Mouse (Mus musculus): ENCODE results near the gene Ralgapb. TPM values are rescaled to one million over a fixed set of nuclear protein-coding genes. Genes with fewer than 3 reads are reported as not detected.

Gene Ralgapb
- polyA plus RNA-seq, 1 experiment, result 10.8 TPM

- Histone ChIP-seq H3K4me2 (ENCODE audit: low read depth) (no peak overlapping the region), H3K79me2 (ENCODE audit: control insufficient read depth, insufficient read depth) (no peaks in the 10 kb centered on the region), H3ac (ENCODE audit: control insufficient read depth, insufficient read length) (no peak overlapping the region), H3K36me3 (ENCODE audit: control insufficient read depth, insufficient read depth) (no peaks in the 10 kb centered on the region), H3K4me3 (no peak overlapping the region), H3K27me3 (ENCODE audit: control insufficient read depth, insufficient read depth, insufficient read length) (peaks cover 45% of the 10 kb centered on the region)
- TF ChIP-seq MYOG (IDR thresholded peaks at IDR 0.05; ENCODE audit: control insufficient read depth in 1 of 3, insufficient read depth in 1 of 3, insufficient read length in 2 of 3, low read depth in 2 of 3) (no peak), TCF3 (IDR thresholded peaks at IDR 0.05; ENCODE audit: insufficient read length, low read depth) (no peak), TCF12 (IDR thresholded peaks at IDR 0.05; ENCODE audit: insufficient read depth, poor library complexity, severe bottlenecking) (no peak), MAX (IDR thresholded peaks at IDR 0.05; ENCODE audit: low read depth) (no peak), SRF (IDR thresholded peaks at IDR 0.05; ENCODE audit: control insufficient read depth, insufficient read length, low read depth) (no peak), E2F4 (IDR thresholded peaks at IDR 0.05; ENCODE audit: insufficient read depth) (no peak), REST (IDR thresholded peaks at IDR 0.05; ENCODE audit: insufficient read depth, insufficient read length) (no peak), POLR2AphosphoS2 (IDR thresholded peaks at IDR 0.05; ENCODE audit: insufficient read length, low read depth) (no peak), CEBPB (IDR thresholded peaks at IDR 0.05; ENCODE audit: insufficient read depth, poor library complexity, severe bottlenecking) (no peak), MYOD1 (IDR thresholded peaks at IDR 0.05; ENCODE audit: control insufficient read depth in 1 of 3, insufficient read length in 2 of 3, low read depth in 2 of 3) (no peak)
Measured at GRCm38 (mm10) chr2:158376798-158377197, 32.9 kb upstream of the Ralgapb start.

GRCm38 (mm10) chr2:158377811-158378210 is 31.8 kb upstream of the Ralgapb start:
- no peak overlapping the region for H3K4me2 ChIP-seq (ENCODE audit: low read depth)
- H3K36me3 ChIP-seq (ENCODE audit: control insufficient read depth, insufficient read depth), result no peaks in the 10 kb centered on the region
- TF ChIP-seq POLR2A (IDR thresholded peaks at IDR 0.05; ENCODE audit: insufficient read length, low read depth) (no peak), MYOG (IDR thresholded peaks at IDR 0.05; ENCODE audit: control insufficient read depth in 1 of 3, insufficient read depth in 1 of 3, insufficient read length in 2 of 3, low read depth in 2 of 3) (no peak)
- no peak overlapping the region for H3K4me3 ChIP-seq
- H3ac ChIP-seq (ENCODE audit: control insufficient read depth, insufficient read length), result no peak overlapping the region
- no peaks in the 10 kb centered on the region for H3K79me2 ChIP-seq (ENCODE audit: control insufficient read depth, insufficient read depth)
- H3K27me3 ChIP-seq (ENCODE audit: control insufficient read depth, insufficient read depth, insufficient read length), result peaks cover 45% of the 10 kb centered on the region

GRCm38 (mm10) chr2:158379354-158380078 is 30.1 kb upstream of the Ralgapb start:
- TF ChIP-seq MYOG (IDR thresholded peaks at IDR 0.05; ENCODE audit: control insufficient read depth in 1 of 3, insufficient read depth in 1 of 3, insufficient read length in 2 of 3, low read depth in 2 of 3), result no peak
- TF ChIP-seq TCF12 (IDR thresholded peaks at IDR 0.05; ENCODE audit: insufficient read depth, poor library complexity, severe bottlenecking), result no peak
- TF ChIP-seq MYOD1 (IDR thresholded peaks at IDR 0.05; ENCODE audit: control insufficient read depth in 1 of 3, insufficient read length in 2 of 3, low read depth in 2 of 3), result no peak
- no peak for TF ChIP-seq E2F4 (IDR thresholded peaks at IDR 0.05; ENCODE audit: insufficient read depth)
- no peak for TF ChIP-seq MAX (IDR thresholded peaks at IDR 0.05; ENCODE audit: low read depth)
- no peak for TF ChIP-seq USF1 (IDR thresholded peaks at IDR 0.05; ENCODE audit: low read depth)
- no peak for TF ChIP-seq SRF (IDR thresholded peaks at IDR 0.05; ENCODE audit: control insufficient read depth, insufficient read length, low read depth)
- no peak for TF ChIP-seq REST (IDR thresholded peaks at IDR 0.05; ENCODE audit: insufficient read depth, insufficient read length)
- TF ChIP-seq CEBPB (IDR thresholded peaks at IDR 0.05; ENCODE audit: insufficient read depth, poor library complexity, severe bottlenecking), result no peak
- no peak for TF ChIP-seq POLR2AphosphoS2 (IDR thresholded peaks at IDR 0.05; ENCODE audit: insufficient read length, low read depth)
- TF ChIP-seq POLR2A (IDR thresholded peaks at IDR 0.05; ENCODE audit: insufficient read length, low read depth), result no peak
- H3ac ChIP-seq (ENCODE audit: control insufficient read depth, insufficient read length), result no peak overlapping the region
- no peak overlapping the region for H3K4me2 ChIP-seq (ENCODE audit: low read depth)
- peaks cover 34% of the 10 kb centered on the region for H3K27me3 ChIP-seq (ENCODE audit: control insufficient read depth, insufficient read depth, insufficient read length)
- H3K4me3 ChIP-seq, result no peak overlapping the region
- H3K36me3 ChIP-seq (ENCODE audit: control insufficient read depth, insufficient read depth), result no peaks in the 10 kb centered on the region
- no peaks in the 10 kb centered on the region for H3K79me2 ChIP-seq (ENCODE audit: control insufficient read depth, insufficient read depth)

GRCm38 (mm10) chr2:158386072-158386471 is 23.6 kb upstream of the Ralgapb start:
- Histone ChIP-seq H3K79me2 (ENCODE audit: control insufficient read depth, insufficient read depth) (no peaks in the 10 kb centered on the region), H3K4me3 (no peak overlapping the region), H3K4me2 (ENCODE audit: low read depth) (no peak overlapping the region), H3K36me3 (ENCODE audit: control insufficient read depth, insufficient read depth) (no peaks in the 10 kb centered on the region), H3K27me3 (ENCODE audit: control insufficient read depth, insufficient read depth, insufficient read length) (no peaks in the 10 kb centered on the region), H3ac (ENCODE audit: control insufficient read depth, insufficient read length) (no peak overlapping the region)
- no peak for TF ChIP-seq SRF (IDR thresholded peaks at IDR 0.05; ENCODE audit: control insufficient read depth, insufficient read length, low read depth)
- TF ChIP-seq CEBPB (IDR thresholded peaks at IDR 0.05; ENCODE audit: insufficient read depth, poor library complexity, severe bottlenecking), result no peak
- TF ChIP-seq MYOG (IDR thresholded peaks at IDR 0.05; ENCODE audit: control insufficient read depth in 1 of 3, insufficient read depth in 1 of 3, insufficient read length in 2 of 3, low read depth in 2 of 3), result no peak
- no peak for TF ChIP-seq MYOD1 (IDR thresholded peaks at IDR 0.05; ENCODE audit: control insufficient read depth in 1 of 3, insufficient read length in 2 of 3, low read depth in 2 of 3)
- no peak for TF ChIP-seq MAX (IDR thresholded peaks at IDR 0.05; ENCODE audit: low read depth)
- no peak for TF ChIP-seq TCF12 (IDR thresholded peaks at IDR 0.05; ENCODE audit: insufficient read depth, poor library complexity, severe bottlenecking)
- TF ChIP-seq E2F4 (IDR thresholded peaks at IDR 0.05; ENCODE audit: insufficient read depth), result no peak
- TF ChIP-seq TCF3 (IDR thresholded peaks at IDR 0.05; ENCODE audit: insufficient read length, low read depth), result no peak
- no peak for TF ChIP-seq POLR2A (IDR thresholded peaks at IDR 0.05; ENCODE audit: insufficient read length, low read depth)
- no peak for TF ChIP-seq REST (IDR thresholded peaks at IDR 0.05; ENCODE audit: insufficient read depth, insufficient read length)
- TF ChIP-seq USF1 (IDR thresholded peaks at IDR 0.05; ENCODE audit: low read depth), result no peak
- no peak for TF ChIP-seq POLR2AphosphoS2 (IDR thresholded peaks at IDR 0.05; ENCODE audit: insufficient read length, low read depth)

GRCm38 (mm10) chr2:158389421-158389820 is 20.2 kb upstream of the Ralgapb start:
- Histone ChIP-seq H3K79me2 (ENCODE audit: control insufficient read depth, insufficient read depth) (no peaks in the 10 kb centered on the region), H3K4me3 (no peak overlapping the region), H3K4me2 (ENCODE audit: low read depth) (no peak overlapping the region), H3K36me3 (ENCODE audit: control insufficient read depth, insufficient read depth) (no peaks in the 10 kb centered on the region), H3K27me3 (ENCODE audit: control insufficient read depth, insufficient read depth, insufficient read length) (no peaks in the 10 kb centered on the region), H3ac (ENCODE audit: control insufficient read depth, insufficient read length) (no peak overlapping the region)
- TF ChIP-seq POLR2AphosphoS2 (IDR thresholded peaks at IDR 0.05; ENCODE audit: insufficient read length, low read depth) (no peak), SRF (IDR thresholded peaks at IDR 0.05; ENCODE audit: control insufficient read depth, insufficient read length, low read depth) (no peak), TCF3 (IDR thresholded peaks at IDR 0.05; ENCODE audit: insufficient read length, low read depth) (no peak), POLR2A (IDR thresholded peaks at IDR 0.05; ENCODE audit: insufficient read length, low read depth) (no peak), CEBPB (IDR thresholded peaks at IDR 0.05; ENCODE audit: insufficient read depth, poor library complexity, severe bottlenecking) (no peak), MYOG (IDR thresholded peaks at IDR 0.05; ENCODE audit: control insufficient read depth in 1 of 3, insufficient read depth in 1 of 3, insufficient read length in 2 of 3, low read depth in 2 of 3) (no peak), TCF12 (IDR thresholded peaks at IDR 0.05; ENCODE audit: insufficient read depth, poor library complexity, severe bottlenecking) (no peak), USF1 (IDR thresholded peaks at IDR 0.05; ENCODE audit: low read depth) (no peak), MYOD1 (IDR thresholded peaks at IDR 0.05; ENCODE audit: control insufficient read depth in 1 of 3, insufficient read length in 2 of 3, low read depth in 2 of 3) (no peak), E2F4 (IDR thresholded peaks at IDR 0.05; ENCODE audit: insufficient read depth) (no peak), REST (IDR thresholded peaks at IDR 0.05; ENCODE audit: insufficient read depth, insufficient read length) (no peak), MAX (IDR thresholded peaks at IDR 0.05; ENCODE audit: low read depth) (no peak)

All from myocyte (in vitro differentiated cells).